Mouse (Mus musculus) midbrain, embryonic 16.5 days (tissue): ENCODE results near the gene Il1r1. TPM values are rescaled to one million over a fixed set of nuclear protein-coding genes. Genes with fewer than 3 reads are reported as not detected.
"Not testable (repeated sequence)": the region's sequence is repeated elsewhere in the genome, so short reads cannot be mapped to it uniquely, and the experiment has no call there.

Experiments
- ATAC-seq: fragments of 200-750 bp; cut with Nextera tagmentation; 2 replicates; pipeline ENCODE4 v1.8.0; 2017; ENCODE audit warnings: moderate TSS enrichment
- H3K27ac ChIP-seq: fragments of 300-500 bp; sonication (generic); 2 replicates; pipeline ENCODE4 v1.5.1; 2014; ENCODE audit warnings: mild to moderate bottlenecking, low read length, mixed read lengths
- H3K27me3 ChIP-seq: fragments of 300-500 bp; sonication (generic); 2 replicates; pipeline ENCODE4 v1.6.1; 2014; ENCODE audit warnings: low read depth, low read length, mixed read lengths; ENCODE audit not compliant: control insufficient read depth, insufficient read depth
- H3K36me3 ChIP-seq: fragments of 300-500 bp; sonication (generic); 2 replicates; pipeline ENCODE4 v1.6.1; 2014; ENCODE audit warnings: mild to moderate bottlenecking, low read length, moderate library complexity, mixed read lengths; ENCODE audit not compliant: control insufficient read depth, insufficient read depth
- H3K4me1 ChIP-seq: fragments of 300-500 bp; sonication (generic); 2 replicates; pipeline ENCODE4 v1.6.1; 2014; ENCODE audit warnings: mild to moderate bottlenecking, low read length, mixed read lengths; ENCODE audit not compliant: control insufficient read depth, insufficient read depth
- H3K4me2 ChIP-seq: fragments of 300-500 bp; sonication (generic); 2 replicates; pipeline ENCODE4 v1.6.1; 2014; ENCODE audit warnings: mild to moderate bottlenecking, low read length, mixed read lengths
- H3K4me3 ChIP-seq: fragments of 300-500 bp; sonication (generic); 2 replicates; pipeline ENCODE4 v1.5.1; 2014; ENCODE audit warnings: low read depth, mild to moderate bottlenecking, low read length, moderate library complexity, mixed read lengths
- H3K9ac ChIP-seq: fragments of 300-500 bp; sonication (generic); 2 replicates; pipeline ENCODE4 v1.6.1; 2014; ENCODE audit warnings: low read depth, low read length, mixed read lengths
- H3K9me3 ChIP-seq: fragments of 300-500 bp; sonication (generic); replicated peaks from 2 replicates; pipeline ENCODE4 v1.6.1; 2014; ENCODE audit warnings: mild to moderate bottlenecking, low read length, mixed read lengths; ENCODE audit not compliant: control insufficient read depth, poor library complexity, severe bottlenecking
- WGBS: fragments of 180-500 bp; shearing (Covaris S2); extraction: QIAGEN DNeasy Blood & Tissue Kit; methylation state at CpG from one replicate; pipeline ENCODE4 v1.1.7; 2014; 5-methylcytosine and 5-hydroxymethylcytosine counted together
- polyA plus RNA-seq: library from polyadenylated mRNA; unstranded; fragments of >200 nt; fragmentation: Nextera tagmentation; extraction: Ambion mirVana; gene quantifications from 2 replicates; pipeline ENCODE4 v1.2.1, GENCODE M21; 2015

The Il1r1 gene
- polyA plus RNA-seq, 1 experiment from 2014 or later = 0.72 TPM

DNA sequence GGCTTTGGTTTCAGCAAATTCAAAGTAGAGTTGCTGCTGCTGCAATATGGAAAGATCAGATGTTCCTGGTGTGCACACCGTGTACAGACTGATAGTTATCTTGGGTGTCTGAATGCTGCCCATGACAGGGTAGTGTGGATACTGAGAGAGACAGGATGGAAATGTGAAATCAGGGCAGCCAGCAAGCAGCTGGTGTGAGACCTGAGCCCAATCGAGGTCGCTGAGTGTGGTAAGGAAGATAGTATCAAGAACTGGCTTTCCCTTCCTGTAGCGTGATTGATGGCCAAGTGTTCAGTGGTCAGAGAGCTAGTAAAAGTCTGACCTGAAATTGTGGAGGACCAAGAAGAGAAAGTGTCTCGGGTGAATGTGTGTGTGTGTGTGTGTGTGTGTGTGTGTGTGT lies 59.1 kb downstream of the Il1r1 start:
- no peaks in the 10 kb centered on the region for H3K36me3 ChIP-seq
- H3K4me3 ChIP-seq = no peak overlapping the region
- no peaks in the 10 kb centered on the region for H3K27me3 ChIP-seq
- no peak overlapping the region for H3K27ac ChIP-seq
- H3K9me3 ChIP-seq = no peaks in the 10 kb centered on the region
- no peak overlapping the region for H3K9ac ChIP-seq
- ATAC-seq = no peak
- WGBS = 92% methylated on average over 5 of the region's 5 CpGs
- H3K4me2 ChIP-seq = no peak overlapping the region
- no peaks in the 10 kb centered on the region for H3K4me1 ChIP-seq

DNA sequence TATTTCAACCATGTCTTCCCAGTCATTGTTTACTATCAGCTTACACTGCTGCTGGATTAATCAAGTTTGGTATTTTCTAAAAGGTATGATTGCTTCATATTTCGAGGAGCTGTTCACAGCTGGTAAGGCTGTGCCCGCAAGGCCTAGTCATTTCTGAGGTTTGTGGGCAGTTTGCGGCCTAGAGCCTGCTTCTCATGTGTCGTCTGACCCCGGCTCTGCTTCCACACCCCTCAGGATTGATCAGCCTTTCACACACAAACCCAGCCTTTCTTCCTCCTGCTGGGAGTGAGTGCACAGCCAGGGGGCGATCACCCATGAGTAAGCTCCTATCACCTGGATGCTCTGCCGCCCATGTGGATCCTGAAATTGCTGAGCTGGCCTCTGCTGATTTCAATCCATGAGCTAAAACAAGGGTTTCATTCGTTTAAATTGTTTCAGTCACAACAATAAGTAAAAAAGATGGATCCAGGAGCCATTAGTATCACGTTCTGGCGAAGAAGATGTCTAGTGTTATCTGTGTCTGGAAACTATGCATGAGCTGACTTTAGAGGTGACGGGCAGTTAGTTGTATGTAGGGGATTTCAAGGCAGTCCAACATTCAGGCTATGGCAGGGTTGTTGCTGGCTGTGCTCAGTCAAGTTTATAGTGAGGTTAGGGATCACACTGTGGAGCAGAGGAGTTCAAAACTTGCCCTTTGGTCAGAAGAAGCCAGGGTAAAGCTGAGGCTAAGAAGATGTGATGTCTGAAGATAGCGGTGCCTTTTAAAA lies 65.8 kb downstream of the Il1r1 start:
- Histone ChIP-seq H3K4me2 (no peak overlapping the region), H3K4me1 (no peaks in the 10 kb centered on the region), H3K9me3 (no peaks in the 10 kb centered on the region), H3K27ac (no peak overlapping the region), H3K4me3 (no peak overlapping the region), H3K36me3 (no peaks in the 10 kb centered on the region), H3K9ac (no peak overlapping the region), H3K27me3 (no peaks in the 10 kb centered on the region)
- no peak for ATAC-seq
- WGBS = 73% methylated on average over 12 of the region's 12 CpGs

DNA sequence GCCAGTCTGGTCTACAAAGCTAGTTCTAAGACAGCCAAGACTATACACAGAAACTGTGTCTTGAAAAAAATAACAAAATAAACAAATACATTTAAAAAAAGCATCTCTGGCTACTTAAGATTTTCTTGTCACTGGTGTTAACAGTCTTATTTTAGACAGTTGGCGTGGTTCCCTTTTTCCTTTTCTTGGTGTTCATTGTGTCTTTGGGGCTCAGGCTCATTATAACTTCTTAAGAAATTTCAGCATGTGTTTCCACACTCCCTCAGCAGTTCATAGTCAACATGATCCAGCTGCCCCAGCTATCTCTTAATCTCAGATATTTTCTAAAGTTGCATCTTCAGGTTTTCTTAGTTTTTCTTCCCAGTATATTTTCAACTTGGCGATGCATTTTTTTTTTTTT lies 67.4 kb downstream of the Il1r1 start:
- ATAC-seq = no peak
- H3K4me3 ChIP-seq = no peak overlapping the region
- WGBS = 98% methylated on average over 2 of the region's 2 CpGs

DNA sequence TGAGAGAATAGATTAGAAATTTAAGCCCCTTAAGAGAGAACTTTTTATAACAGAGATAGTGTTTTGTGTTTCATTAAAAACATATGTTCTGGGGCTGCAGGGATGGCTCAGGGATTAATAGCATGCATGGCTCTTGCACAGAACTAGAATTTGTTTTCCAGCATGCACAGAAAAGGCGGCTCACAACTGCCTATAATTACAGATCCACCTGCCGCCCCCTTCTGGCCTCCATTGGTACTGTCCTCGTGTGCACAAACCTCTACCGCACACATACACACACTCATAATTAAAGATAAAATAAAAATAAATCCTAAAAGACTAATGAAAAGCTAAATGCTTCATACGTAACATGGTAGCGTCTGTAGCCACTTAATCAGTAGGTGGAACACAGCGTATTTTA lies 69.0 kb downstream of the Il1r1 start:
- Histone ChIP-seq H3K27ac (no peak overlapping the region), H3K27me3 (no peaks in the 10 kb centered on the region), H3K4me2 (no peak overlapping the region), H3K4me3 (no peak overlapping the region), H3K4me1 (no peaks in the 10 kb centered on the region), H3K9me3 (no peaks in the 10 kb centered on the region), H3K36me3 (no peaks in the 10 kb centered on the region), H3K9ac (no peak overlapping the region)
- 94% methylated on average over 7 of the region's 7 CpGs for WGBS
- no peak for ATAC-seq

More for the DNA sequence above, 67.4 kb downstream of the Il1r1 start:
- no peak overlapping the region for H3K9ac ChIP-seq
- no peak overlapping the region for H3K27ac ChIP-seq
- H3K27me3 ChIP-seq = no peaks in the 10 kb centered on the region
- no peaks in the 10 kb centered on the region for H3K36me3 ChIP-seq
- no peaks in the 10 kb centered on the region for H3K9me3 ChIP-seq
- H3K4me1 ChIP-seq = no peaks in the 10 kb centered on the region
- H3K4me2 ChIP-seq = no peak overlapping the region

DNA sequence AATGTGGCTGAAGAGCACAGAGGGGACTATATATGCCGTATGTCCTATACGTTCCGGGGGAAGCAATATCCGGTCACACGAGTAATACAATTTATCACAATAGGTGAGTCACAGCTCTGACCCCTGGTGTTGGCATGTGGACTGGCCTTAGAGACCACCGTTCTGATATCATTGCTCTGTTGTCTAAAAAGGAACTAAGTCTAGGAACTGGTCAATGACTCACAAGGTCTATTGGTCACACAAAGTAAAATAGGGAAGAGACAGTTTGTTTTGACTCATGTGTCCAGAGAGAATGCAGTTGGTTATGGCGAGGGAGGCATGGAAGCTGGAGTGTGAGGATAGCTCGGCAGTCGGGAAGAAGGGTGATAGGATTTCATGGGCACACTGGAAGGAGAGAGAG lies 69.9 kb downstream of the Il1r1 start:
- 93% methylated on average over 9 of the region's 9 CpGs for WGBS
- Histone ChIP-seq H3K9ac (no peak overlapping the region), H3K36me3 (no peaks in the 10 kb centered on the region), H3K27ac (no peak overlapping the region), H3K4me3 (no peak overlapping the region), H3K4me2 (no peak overlapping the region), H3K9me3 (no peaks in the 10 kb centered on the region), H3K27me3 (no peaks in the 10 kb centered on the region), H3K4me1 (no peaks in the 10 kb centered on the region)
- no peak for ATAC-seq

DNA sequence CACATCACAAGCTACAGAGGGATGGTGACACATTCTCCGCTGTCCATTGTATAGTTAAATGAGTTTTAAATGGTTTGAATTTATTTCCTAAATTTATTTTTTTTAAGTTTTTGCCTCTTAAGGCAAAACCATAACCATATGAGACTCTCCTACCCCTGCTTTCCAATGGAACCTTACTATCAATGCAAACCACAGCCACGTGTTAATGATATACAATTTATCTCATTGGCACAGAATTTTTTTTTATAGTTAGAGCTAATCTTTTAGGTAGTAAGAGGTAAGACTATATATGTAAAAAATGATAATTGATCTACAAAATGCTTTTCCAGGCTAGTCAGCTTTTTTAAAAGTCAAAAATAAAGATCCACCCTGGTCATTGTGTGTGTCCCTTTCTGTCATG lies 73.2 kb downstream of the Il1r1 start:
- ATAC-seq = no peak
- WGBS = 86% methylated on average over 2 of the region's 2 CpGs
- Histone ChIP-seq H3K4me1 (no peaks in the 10 kb centered on the region), H3K9ac (no peak overlapping the region), H3K27me3 (no peaks in the 10 kb centered on the region), H3K4me3 (no peak overlapping the region), H3K36me3 (no peaks in the 10 kb centered on the region), H3K4me2 (no peak overlapping the region), H3K27ac (no peak overlapping the region), H3K9me3 (no peaks in the 10 kb centered on the region)

DNA sequence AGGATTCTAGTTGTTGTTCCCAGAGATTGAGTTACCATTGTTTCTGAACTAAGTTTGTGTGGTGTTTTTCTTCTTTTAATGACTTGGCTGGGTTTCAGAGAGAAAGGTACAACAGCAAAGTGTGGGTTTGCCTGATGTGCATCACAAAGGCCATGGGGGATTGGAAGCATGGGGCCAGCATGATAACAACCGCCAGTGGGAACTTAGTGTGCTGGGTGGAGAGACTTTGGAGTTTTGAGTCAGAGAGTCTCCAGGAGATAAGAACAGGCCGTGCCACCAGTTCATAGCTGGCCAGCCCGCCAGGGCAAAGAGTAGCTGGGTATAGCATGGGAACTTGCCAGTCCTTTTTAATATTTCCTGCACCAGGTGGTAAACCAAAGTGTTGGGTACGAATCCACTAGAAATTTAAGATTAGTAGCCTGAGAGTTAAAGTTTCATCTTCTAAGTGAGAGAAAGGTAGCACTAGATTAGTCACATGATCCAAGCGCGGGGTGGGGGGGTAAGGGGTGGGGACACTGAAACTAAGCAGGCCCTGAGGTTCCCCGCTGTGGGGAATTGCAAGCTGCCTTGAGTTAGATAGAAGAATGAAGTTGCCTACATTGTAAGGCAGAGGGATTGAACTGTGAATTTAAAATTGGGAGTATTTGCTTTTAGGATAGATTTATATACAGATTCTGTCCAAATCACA lies 78.4 kb downstream of the Il1r1 start:
- WGBS = 55% methylated on average over 7 of the region's 7 CpGs
- Histone ChIP-seq H3K27ac (no peak overlapping the region), H3K27me3 (no peaks in the 10 kb centered on the region), H3K36me3 (no peaks in the 10 kb centered on the region), H3K4me1 (no peaks in the 10 kb centered on the region), H3K4me2 (no peak overlapping the region), H3K9ac (no peak overlapping the region), H3K9me3 (no peaks in the 10 kb centered on the region), H3K4me3 (no peak overlapping the region)
- no peak for ATAC-seq

DNA sequence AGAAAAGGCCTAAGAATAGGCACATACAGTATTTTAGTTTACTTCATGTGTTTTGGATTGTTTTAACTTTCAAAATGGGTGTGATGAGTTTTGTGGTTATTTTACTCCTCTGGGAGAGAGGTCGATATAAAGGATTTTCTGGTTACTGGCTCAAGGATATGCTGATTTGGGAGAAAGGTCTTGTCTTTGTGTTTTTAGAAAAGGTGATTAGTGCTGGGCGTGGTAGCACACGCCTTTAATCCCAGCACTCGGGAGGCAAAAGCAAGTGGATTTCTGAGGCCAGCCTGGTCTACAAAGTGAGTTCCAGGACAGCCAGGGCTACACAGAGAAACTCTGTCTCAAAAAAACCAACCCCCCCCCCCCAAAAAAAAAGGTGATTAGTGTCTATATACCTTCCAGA lies 79.4 kb downstream of the Il1r1 start:
- H3K9me3 ChIP-seq, ATAC-seq, H3K36me3 ChIP-seq, H3K9ac ChIP-seq, H3K4me2 ChIP-seq, H3K4me1 ChIP-seq, H3K27ac ChIP-seq, H3K4me3 ChIP-seq, H3K27me3 ChIP-seq: not testable (repeated sequence)
- WGBS = 57% methylated on average over 4 of the region's 4 CpGs

DNA sequence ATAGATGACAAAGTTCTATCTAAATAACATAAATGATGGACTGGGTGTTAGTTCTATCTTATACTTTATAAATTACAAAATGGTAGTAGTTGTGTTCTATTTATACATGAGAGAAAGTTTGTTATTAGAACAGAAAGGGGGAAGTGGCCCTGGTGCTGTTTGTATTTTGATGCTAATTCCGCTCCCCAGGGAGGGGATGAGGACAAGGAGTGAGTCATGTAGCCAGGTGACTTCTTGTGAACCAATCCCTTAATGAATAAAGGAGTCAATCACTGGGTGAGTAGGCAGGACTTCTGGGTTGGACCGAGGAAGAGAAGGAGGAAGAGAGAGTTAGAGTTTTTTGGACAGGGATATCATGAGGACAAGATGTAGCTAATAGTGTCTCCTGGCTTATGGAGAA lies 81.2 kb downstream of the Il1r1 start:
- 81% methylated on average over 2 of the region's 2 CpGs for WGBS
- Histone ChIP-seq H3K9me3 (no peaks in the 10 kb centered on the region), H3K4me2 (no peak overlapping the region), H3K4me1 (no peaks in the 10 kb centered on the region), H3K27ac (no peak overlapping the region), H3K36me3 (no peaks in the 10 kb centered on the region), H3K27me3 (no peaks in the 10 kb centered on the region), H3K9ac (no peak overlapping the region), H3K4me3 (no peak overlapping the region)
- ATAC-seq = no peak
